Mouse (Mus musculus) lung, postnatal 14 days (tissue): ENCODE measurements around the gene Rab14.

ENCODE experiments used
- DNase-seq: peaks from one replicate; pipeline ENCODE4 v3.0.0; 2021

Gene Rab14

DNA sequence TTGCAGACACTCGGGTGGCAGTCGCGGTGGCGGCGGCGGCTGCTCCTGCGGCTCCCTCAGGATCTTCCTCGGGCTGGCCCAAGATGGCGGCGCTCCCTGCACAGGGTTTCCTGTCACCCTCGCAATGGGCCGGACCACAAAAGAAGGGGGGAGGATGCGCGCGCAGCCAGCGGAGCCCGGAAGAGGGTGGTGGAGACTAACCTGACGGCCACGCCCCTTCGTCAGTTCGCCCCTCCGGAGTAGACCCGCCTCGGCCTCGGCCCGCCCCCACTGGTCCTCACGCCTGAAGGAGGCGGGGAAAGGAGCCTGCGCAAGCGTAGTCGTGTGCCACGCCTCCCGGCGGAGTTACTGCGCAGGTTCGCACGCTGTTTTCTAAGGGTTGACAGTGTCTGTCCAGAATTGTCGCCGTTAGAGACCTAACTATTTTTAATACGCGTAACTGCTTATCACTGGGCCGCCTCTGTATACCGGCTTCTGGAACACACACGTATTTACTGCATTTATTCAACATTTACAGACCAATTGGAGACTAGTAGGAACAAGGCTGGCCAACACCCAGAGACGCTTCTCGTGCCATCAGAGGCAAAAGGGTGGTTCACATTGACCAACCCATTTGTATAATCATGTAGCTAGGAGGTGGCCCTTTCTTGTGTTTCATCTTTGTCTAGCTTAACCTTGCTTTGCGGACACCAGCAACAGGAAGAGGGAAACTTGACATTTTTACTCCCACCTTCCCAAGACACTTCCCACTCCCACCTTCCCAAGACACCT, at the start of gene Rab14:
Rab14 (minus strand) TSS at position 223 of the 771 bp plus-strand sequence.
- peak; percentile 100 for DNase-seq

DNA sequence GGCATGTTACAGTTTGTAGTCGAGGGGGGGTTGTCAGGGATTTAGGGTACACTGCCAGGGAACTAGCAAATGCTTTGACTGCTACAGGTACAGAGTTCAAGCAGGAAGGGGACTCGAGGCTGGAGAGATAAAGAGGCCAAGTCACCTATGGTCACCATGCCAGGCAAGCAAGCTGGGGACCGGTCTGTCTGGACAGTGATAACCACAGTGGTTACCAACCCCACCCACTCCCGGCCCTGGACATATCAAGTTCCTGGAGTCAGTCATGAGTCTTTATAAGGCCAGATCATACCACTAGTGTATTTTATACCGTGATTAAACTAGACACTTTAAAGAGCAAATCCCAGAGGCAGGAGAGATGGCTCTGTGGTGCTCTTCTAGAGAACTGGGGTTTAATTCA, 46.8 kb upstream of the Rab14 start:
- DNase-seq = no peak

DNA sequence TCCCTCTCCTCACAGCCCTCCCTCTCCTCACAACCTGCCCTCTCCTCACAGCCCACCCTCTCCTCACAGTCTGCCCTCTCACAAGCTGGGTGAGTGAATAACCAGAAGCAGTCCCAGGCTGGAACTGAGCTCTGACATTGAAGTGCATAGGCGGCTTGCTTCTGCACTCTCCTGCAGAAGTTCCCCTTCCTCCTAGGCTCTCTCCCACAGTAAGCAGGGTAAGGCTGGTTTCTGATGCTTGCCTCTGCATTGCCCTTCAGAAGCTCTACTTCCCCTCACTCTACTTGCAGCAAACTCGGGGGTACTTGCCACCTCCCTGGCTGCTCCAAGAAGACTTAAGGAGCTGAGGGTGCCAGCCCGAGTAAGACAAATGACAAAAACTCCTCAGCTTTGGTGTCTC, 43.3 kb upstream of the Rab14 start:
- DNase-seq = no peak

DNA sequence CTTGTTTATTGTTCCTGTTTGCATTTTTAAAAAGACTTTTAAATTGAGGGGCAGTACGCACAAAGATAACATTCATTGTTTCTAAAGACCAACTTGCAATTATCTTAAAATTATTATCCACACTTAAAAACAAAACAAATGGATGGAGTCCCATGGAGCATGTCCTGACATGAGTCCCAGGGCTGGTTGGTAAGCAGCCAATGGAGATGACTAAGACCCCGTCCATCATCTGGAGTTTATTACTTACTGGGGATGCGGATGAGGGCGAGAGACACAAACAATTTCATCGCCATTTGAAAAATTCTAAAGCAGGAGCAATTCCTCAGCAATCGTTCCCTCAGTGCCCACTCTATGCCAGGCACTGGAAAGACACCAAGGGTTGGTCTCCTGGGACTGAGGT, 34.1 kb upstream of the Rab14 start:
- no peak for DNase-seq

DNA sequence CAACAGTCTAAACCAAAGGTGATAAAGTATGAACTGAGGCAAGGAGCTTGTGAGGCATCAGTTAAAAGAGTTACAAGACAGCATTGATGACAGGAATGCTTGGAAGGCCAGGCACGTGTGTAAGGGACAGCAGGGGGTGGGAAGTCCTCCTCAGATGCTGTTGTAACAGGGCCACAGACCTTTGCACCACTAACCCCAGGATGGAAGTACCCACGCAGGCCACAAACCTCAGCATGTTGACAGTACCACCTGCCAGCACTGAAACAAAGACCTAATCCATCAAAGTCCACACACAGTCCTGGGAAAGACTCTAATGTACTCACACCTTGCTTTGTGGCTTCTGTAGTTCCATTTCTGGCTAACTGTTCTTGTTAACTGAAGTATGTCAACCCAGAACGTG, 33.0 kb upstream of the Rab14 start:
- DNase-seq = no peak

DNA sequence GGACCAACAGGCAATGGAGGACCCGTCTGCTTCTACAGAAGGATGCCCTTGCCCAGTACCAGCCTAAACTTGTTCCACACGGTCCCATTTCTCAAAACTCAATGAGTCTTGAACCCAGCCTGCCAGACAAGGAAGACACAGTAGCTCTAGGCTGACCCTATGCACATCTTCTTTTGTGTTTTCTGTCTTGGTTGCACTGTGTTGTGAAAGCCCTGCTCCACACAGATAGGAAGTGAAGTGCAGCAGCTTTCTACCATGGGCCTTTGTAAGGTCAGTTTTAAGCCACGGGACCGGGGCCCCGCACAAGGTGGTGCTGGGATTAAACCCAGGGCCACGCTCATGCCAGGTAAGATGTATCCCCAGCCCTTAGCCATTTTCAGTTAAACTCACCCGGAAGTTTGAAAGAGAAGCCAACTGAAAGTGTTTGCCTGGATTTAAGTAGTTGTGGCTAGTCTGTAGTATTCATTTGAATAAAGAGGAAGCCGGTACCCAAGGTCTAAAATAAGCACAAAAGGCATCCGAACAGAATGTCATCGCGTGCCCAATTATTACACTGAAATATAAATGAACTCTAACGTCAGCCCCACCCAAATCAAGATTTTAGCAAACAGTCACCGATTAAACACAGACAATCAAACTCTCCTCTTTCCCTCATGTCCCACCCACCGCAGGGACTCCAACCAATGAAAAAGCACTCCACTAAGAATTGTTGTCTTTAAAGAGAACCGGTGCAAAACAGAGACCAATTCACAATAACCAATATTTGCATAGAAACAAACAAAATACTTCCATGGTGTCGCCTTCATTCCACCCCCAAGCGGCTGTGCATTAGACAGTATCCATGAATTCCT, 31.9 kb upstream of the Rab14 start:
- no peak for DNase-seq

DNA sequence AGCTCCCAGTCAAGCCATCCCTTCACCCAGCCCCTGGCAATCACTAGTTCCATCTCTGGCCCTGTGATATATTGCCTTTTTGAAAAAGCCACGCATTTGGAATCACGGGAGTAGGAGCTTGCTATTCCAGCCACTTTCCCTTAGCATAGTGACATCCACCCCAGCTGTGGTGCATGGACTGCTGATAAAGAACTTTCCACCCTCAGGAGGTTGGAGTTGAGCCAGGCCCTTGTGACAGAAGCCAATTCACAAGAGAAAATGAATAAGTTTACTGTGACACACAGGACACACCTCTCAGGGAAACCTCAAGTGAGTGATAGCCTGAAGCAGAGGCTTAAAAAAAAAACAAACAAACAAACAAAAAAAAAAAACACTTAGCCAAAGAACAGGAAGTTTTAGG, 31.0 kb upstream of the Rab14 start:
- peak; percentile 71 for DNase-seq

DNA sequence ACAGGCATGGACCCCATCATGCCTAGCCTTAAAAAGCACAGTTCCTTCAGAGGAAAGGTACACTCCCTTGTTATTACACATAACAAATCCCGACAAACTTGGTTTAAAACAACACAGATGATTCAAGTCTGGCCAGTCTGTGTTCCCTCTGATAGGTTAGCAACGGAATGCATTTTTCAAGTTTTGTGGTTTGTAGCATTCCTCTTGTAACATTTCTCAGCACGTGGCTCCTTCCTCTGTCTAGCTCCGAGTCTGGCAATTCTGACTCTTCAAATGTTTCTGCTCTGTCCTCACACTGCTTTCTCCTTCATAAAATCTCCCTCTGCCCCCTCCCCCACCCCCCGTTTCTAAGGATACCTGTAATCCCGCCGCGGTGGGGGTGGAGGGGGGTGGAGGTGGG, 29.3 kb upstream of the Rab14 start:
- DNase-seq = no peak

DNA sequence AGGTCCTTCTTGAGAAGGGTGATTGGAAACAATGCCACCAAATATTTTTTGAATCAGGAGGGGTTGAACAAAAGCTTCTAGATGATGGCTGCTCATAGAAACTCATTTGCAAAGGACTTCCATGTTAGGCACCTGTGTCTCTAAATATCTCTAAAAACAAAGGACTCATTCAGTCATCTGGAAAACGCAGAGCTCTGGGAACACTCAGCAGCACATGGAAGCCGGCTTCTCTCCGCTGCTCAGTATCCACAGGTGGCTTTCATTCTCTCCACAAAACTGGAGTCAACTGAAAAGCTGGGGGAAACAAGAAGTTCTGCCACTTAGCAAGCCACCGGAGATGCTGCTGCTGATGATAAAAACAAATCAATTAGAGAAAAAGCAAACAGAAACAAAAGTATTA, 27.2 kb upstream of the Rab14 start:
- DNase-seq = no peak

DNA sequence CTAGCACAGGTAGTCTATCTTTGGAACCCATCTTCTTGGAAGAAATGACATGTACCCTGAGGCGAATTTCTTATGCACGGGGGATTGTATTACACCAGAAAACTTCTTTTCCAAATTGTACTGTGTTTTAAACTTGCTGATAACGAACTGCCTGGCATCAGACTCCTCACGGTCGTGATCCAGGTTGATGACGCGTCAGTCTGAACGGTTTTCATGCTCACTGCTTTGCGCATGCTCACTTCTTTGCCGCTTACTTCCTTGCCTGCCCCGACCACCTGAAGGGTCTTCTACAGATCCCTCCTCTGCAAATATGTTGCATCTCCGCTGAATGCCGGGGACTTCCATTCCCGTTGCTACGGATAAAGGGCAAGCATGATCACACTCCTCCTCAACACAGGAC, 23.4 kb upstream of the Rab14 start:
- DNase-seq = no peak

DNA sequence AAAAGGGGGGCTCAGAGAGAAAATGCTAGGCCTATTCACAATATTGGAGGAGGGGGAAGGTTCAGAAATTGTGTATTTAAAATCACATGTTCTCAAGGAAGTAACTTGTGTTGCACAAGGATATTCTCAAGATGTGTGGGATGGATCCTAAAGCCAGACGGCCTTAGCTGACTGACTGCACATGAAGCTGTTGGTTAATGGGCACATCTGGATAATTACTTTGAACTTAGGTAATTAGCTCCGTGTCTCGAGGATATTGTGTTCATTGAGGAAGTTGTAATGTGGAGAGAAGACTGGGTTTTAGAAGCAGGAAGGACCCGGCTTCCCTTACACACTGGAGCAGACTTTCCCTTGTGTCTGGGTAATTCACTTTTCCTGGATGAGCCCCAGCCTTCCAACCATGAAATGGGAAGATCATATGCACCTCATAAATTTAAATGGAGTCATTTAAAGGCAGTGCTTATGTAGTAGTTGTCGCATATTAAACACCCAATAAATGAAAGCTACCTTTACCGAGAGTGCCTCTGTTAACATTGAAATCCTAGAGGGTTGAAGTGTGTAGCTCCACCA, 22.0 kb upstream of the Rab14 start:
- no peak for DNase-seq

DNA sequence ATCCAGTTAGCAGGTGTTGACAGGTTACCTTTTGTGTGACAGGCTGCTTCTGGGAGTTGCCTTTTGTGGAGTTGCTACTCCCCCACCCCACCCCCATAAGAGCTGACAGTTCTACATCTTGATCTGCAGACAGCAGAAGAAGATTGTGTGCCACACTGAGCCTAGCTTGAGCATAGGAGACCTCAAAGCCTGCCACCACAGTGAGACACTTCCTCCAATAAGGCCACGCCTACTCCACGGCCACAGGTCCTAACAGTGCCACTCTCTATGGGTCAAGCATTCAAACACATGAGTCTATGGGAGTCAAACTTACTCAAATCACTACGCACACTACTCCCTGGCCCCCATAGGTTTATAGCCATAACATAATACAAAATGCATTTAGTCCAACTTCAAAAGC, 17.8 kb upstream of the Rab14 start:
- no peak for DNase-seq

DNA sequence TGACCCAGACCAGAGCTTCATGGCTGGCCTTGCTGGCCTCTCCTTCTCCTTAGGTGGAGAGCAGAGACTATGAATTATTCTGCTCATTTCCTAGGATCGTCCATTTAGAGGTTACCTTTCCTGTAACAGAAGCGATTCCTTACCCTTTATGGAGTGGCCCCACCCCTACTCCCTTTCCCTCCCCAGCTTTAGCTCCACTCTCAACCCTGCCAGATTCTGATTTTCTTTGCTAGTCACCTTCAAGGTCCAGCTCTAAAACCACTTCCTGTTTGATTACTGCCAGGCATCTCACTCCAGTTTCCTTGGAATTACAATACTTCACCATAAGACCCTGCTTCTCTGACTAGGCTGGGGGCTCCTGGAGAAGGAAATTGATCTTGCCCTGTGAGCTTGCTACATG, 15.8 kb upstream of the Rab14 start:
- no peak for DNase-seq

DNA sequence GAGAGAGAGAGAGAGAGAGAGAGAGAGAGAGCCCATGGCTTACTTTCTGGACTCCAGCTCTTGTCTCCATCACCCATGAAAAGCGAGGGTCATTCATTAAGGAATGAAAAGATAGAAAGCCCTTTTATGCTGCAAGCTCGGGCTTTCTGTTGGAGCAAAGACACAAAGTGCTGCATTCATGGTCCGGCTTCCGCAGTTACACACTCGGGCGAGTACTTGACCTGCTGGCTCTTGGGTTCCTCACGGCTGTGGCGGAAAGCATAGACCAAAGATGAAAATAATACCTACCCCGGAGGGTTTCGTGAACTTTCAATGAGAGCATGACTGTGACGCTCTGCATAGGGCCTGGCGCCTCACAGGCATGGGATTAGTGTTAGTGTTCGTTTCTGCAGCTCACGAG, 14.4 kb upstream of the Rab14 start:
- no peak for DNase-seq

DNA sequence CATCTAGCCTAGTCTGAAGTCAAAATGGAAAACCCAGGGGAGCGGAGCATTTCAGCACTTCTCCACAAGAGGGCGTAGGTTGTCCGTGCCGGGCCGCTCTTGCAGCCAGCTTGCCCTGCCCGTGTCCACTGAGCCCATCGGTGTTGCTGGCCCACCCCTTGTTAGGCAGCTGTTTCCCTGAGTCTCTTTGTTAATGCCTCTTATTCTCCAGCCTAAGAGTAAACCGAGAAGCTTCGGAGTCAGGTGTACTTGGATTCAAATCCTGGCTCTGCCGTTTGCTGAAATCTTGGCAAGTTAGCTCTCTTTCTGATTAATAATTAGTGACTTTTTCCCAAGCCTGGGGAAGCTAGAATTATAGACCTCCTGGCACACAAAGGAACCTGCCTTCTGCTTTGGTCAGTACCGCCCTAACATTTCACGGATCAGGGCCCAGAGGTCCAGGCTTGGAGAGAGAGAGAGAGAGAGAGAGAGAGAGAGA, 14.0 kb upstream of the Rab14 start:
- peak; percentile 89 for DNase-seq

DNA sequence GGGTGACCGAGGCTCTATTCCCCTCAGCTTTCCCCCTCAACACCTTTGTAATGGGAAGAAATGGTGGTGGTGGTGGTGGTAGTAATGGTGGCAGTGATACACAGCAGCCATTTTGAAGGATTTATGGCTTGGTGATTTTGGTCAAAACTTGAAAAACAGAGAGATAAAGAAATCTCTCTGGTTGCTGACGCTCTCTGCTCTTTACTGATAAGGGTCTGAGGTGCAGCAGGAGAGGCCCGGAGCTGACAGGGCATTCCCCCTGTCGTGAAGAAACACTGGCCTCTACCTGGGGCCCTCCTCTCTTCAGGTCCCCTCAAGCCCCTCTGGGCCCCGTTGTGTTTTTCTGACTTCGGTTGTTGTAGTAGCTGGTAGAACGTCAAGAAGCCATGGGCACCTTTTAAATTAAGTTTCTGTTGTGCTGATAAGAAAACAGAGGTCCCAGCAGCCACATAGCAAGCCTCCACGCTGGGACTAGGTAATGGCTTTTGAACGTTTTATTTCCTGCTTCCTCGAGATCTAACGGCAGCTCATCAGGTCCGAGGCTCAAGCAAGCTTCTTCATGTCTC, 12.5 kb upstream of the Rab14 start:
- no peak for DNase-seq

DNA sequence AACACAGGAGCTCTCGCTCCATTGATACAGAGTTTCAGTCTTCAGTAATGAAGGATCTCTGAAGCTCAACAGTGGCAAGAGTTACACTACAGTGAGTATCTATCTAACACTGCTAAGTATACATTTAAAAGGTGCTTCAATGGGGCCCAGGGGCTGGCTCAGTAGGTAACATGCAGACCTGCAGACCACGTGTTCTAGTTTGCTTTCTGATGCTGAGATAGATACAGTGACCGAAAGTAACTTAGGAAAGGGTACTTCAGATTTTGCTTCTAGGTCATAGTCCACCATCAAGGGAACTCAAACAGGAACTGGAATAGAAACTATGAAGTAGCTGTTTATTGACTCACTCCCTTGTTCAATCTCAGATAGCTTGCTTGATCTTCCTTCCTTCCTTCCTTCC, 10.8 kb upstream of the Rab14 start:
- no peak for DNase-seq

DNA sequence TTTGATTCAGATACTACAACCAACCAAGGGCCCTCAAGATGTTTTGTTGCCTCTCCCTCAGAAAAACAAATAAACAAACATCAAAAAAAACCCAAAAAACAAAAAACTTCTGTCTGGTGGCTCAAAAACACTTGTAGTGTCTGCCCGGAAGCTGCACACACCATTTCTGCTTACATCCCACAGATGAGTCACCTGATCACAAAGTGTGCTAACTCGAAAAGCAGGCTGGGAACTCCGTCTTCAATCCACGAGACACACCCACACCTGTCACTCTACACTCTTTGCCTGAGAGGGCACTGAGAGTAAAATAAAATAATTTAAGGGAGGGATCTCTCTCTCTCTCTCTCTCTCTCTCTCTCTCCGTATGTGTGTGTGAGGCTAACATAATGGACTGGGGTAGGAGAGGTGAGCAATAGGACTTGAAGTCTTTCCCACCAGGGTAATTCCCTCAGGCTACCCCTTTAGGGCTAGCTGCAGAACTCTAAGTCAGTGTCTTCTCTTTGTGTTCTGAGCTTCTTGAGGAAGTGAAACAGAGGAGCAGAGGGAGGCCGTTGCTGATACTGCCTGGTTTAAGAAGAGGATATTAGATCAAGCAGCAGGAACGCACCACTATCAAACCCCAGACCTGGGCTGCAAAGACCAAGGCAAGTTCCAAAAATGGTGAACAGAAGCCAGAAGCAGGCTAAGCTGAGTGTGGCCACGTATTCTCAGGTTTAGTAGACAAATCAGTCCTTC, 8.2 kb upstream of the Rab14 start:
- DNase-seq = no peak

DNA sequence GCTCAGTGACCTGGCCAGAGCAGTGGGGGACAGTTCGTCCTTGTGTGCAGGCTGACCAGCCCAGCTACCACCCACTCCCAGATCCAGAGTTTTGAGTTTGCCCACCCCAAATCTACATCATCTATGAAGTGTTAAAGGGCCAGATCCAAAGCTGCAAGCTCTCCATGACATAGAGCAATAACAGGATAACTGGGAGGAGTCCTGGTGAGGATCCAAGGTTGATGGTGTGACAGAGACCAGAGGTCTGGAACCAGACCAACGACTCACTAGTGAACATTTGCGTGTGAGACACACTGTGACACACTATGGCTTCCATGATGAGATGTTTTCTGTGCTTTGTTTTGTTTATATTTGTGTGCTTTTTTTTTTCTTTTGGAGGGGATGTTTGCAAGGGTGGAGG, 7.1 kb upstream of the Rab14 start:
- DNase-seq = no peak

DNA sequence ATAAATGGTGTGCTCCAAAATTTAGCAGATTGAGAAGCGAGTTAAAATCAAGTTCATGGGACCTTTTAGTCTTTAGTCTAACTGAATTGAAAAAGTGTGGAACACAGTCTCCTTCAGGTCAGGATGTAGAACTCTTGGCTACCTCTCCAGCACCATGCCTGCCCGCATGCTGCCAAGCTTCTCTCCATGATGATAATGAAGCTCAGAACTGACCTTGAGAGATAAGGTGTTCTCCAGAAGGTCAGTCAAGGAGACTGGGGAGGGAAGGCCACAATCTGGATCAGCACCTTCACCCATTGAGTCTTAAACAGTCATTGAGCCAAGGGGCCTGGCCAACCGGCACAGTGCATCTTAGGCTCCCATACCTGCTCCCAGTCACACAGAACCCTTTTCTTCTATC, 5.8 kb upstream of the Rab14 start:
- DNase-seq = no peak

DNA sequence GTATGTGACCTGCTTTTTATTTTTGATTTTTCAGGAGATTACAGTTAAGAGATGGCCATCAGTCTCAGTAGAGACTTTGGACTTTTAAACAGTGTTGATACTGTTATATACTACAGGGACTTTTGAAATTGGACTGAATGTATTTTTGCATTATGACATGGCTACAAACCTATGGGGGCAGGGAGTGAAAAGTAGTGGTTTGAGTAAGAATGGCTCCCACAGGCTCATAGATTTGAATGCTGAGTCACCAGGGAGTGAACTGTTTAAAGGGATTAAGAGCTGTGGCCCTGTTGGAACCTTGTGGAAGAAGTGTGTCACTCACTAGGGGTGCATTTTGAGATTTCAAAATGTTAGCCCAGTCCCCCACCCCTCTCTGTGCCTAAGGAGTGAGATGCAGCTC, 2.8 kb upstream of the Rab14 start:
- DNase-seq = no peak

DNA sequence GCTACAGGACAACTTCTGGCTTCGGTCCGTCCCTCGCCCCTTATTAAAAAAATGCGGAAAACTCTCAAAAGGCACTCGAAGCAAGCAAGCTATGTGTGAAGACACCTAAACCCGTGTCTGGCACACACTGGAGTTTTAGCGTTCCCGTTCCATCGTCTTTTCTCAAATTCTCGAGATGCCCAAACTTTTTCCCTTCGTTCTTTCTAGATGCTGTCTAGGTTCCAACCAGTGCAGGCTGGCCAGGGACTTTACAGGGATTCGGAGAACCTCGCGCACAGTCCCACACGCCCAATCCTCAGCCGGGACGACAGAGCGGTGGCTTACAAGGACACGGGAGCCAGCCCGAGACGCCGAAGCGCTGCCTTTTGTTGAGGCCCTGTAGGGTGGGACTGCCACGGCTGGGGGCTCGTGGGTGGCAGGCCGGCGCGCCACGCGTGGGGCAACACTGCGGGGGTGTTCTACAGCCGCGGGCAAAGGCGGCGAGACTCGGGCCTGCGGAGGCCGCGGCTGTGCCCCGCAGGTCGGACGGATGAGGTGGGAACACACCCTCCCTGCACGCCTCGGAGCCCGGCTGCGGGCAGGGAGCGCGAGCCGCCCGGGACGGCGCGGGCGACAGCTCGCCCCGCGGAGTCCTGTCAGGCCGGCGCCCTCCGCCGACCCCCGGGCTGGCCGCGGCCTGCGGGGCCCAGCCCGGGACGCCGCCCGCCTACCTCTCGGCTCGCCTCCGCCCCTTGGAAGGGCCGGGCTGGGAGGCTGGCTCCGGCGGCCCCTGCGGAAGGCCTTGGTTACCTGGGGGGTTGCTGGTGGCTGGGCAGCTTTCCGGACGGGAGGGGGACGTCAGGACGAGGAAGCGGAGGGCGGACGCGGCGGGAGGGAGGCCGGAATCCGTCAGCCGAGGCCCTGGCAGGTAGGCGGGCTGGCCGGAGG, 686 bp downstream of the Rab14 start:
- DNase-seq = peak; percentile 49
